Comparison of ENCODE assay signal across 14 mouse cellular contexts in the genomic region with DNA sequence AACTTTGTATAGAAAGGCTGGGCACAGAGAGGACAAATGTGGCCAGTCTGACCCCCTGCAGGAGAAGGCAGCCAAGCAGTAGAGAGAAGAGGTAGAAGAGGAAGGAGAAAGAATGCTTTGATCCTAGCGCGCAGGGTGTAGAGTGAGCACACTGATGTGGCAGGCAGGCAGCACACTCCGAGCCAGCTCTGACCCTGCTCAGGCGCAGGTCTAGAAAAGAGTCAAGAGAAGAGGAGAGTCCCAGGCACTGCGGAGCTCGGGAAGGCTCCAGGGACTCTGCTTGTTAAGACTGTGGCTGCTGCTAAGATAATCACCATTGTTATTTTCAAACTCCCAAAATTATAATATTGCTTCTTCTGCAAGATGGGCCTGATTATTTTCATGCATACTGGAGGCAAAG.
DNase-seq lines count a peak whose midpoint lies in the region; ATAC-seq and TF ChIP-seq lines count a peak whose summit lies in the region.
"Had no signal": no experiment of that assay in that cellular context is flagged by ENCODE, and none has a peak within 500 bp of the region (broad histone marks: within the 10 kb centered on the region; RNA-seq: fewer than 3 reads in every experiment).

No protein-coding gene starts in this region.

- H3K27ac ChIP-seq in hindbrain, embryonic 10.5 days: peak overlapping the region; percentile 92
- H3K27ac ChIP-seq in hindbrain, embryonic 13.5 days: no peak overlapping the region
- no peak overlapping the region for H3K27ac ChIP-seq in midbrain, embryonic 11.5 days (ENCODE audit: low read depth, low read length)
- H3K27ac ChIP-seq in midbrain, embryonic 16.5 days (ENCODE audit: low read length): no peak overlapping the region
- H3K27ac ChIP-seq in limb, embryonic 10.5 days: peak overlapping the region; percentile 62; the same call in 1 of the 2 replicates
- H3K27ac ChIP-seq in layer of hippocampus, adult 2 months: no peak overlapping the region
- H3K27ac ChIP-seq: intestine, embryonic 15.5 days had no signal

- WGBS in hindbrain, embryonic 10.5 days: 4% methylated on average over 6 of the region's 6 CpGs
- 9% methylated on average over 6 of the region's 6 CpGs for WGBS in hindbrain, embryonic 13.5 days
- WGBS in midbrain, embryonic 11.5 days: under 1% methylated on average over 6 of the region's 6 CpGs
- WGBS in midbrain, embryonic 16.5 days: 13% methylated on average over 6 of the region's 6 CpGs
- WGBS in limb, embryonic 10.5 days: 4% methylated on average over 6 of the region's 6 CpGs

- H3K27me3 ChIP-seq in hindbrain, embryonic 10.5 days (ENCODE audit: insufficient read depth, poor library complexity, severe bottlenecking): no peaks in the 10 kb centered on the region
- no peaks in the 10 kb centered on the region for H3K27me3 ChIP-seq in hindbrain, embryonic 13.5 days
- no peaks in the 10 kb centered on the region for H3K27me3 ChIP-seq in midbrain, embryonic 11.5 days (ENCODE audit: control insufficient read depth, insufficient read depth, low read length)
- no peaks in the 10 kb centered on the region for H3K27me3 ChIP-seq in midbrain, embryonic 16.5 days (ENCODE audit: control insufficient read depth, insufficient read depth, low read depth, low read length)
- H3K27me3 ChIP-seq in limb, embryonic 10.5 days (ENCODE audit: low read depth, poor library complexity, severe bottlenecking): no peaks in the 10 kb centered on the region
- H3K27me3 ChIP-seq: intestine, embryonic 15.5 days had no signal

- DNase-seq in hindbrain, embryonic 10.5 days (ENCODE audit: low spot score): peak; percentile 54
- peak; percentile 87 for DNase-seq in midbrain, embryonic 11.5 days (ENCODE audit: low spot score, missing footprints)
- DNase-seq in embryo, embryonic 9.5 days (ENCODE audit: extremely low spot score): peak; percentile 59
- peak; percentile 44 for DNase-seq in limb, embryonic 10.5 days (ENCODE audit: low spot score)
- DNase-seq in layer of hippocampus, adult 2 months (ENCODE audit: low spot score in 2 of 2): no peak
- no peak for DNase-seq in gastrocnemius, adult 8-10 months (ENCODE audit: low spot score in 2 of 2)
- DNase-seq: adrenal gland, postnatal 25 days; cerebellum, adult 11 months; layer of hippocampus, adult 9-11 months; left cerebral cortex, postnatal 4 days; thymus, adult 18-20 months had no signal

- H3K4me2 ChIP-seq in hindbrain, embryonic 13.5 days: no peak overlapping the region
- no peak overlapping the region; the same call in 1 of the 2 replicates for H3K4me2 ChIP-seq in midbrain, embryonic 11.5 days
- no peak overlapping the region for H3K4me2 ChIP-seq in midbrain, embryonic 16.5 days (ENCODE audit: low read length)
- H3K4me2 ChIP-seq: intestine, embryonic 15.5 days had no signal

- H3K36me3 ChIP-seq in hindbrain, embryonic 10.5 days: no peaks in the 10 kb centered on the region
- no peaks in the 10 kb centered on the region for H3K36me3 ChIP-seq in hindbrain, embryonic 13.5 days
- no peaks in the 10 kb centered on the region for H3K36me3 ChIP-seq in midbrain, embryonic 11.5 days (ENCODE audit: control insufficient read depth, insufficient read depth, low read length)
- no peaks in the 10 kb centered on the region for H3K36me3 ChIP-seq in midbrain, embryonic 16.5 days (ENCODE audit: control insufficient read depth, insufficient read depth, low read length)
- H3K36me3 ChIP-seq in limb, embryonic 10.5 days: no peaks in the 10 kb centered on the region
- H3K36me3 ChIP-seq: intestine, embryonic 15.5 days had no signal

- ATAC-seq in hindbrain, embryonic 13.5 days (ENCODE audit: low FRiP score): no peak
- ATAC-seq in midbrain, embryonic 11.5 days (ENCODE audit: low FRiP score): peak; percentile 6; the same call in 1 of the 2 replicates
- no peak for ATAC-seq in midbrain, embryonic 16.5 days
- ATAC-seq: intestine, embryonic 15.5 days had no signal

- TF ChIP-seq CTCF in layer of hippocampus, adult 2 months (conservative IDR thresholded peaks at IDR 0.05): no peak

- H3K9ac ChIP-seq in hindbrain, embryonic 13.5 days: no peak overlapping the region
- H3K9ac ChIP-seq in midbrain, embryonic 11.5 days (ENCODE audit: low read length): no peak overlapping the region
- no peak overlapping the region for H3K9ac ChIP-seq in midbrain, embryonic 16.5 days (ENCODE audit: low read depth, low read length)
- H3K9ac ChIP-seq: intestine, embryonic 15.5 days had no signal

- H3K4me1 ChIP-seq in hindbrain, embryonic 10.5 days (replicated peaks): peaks cover 44% of the 10 kb centered on the region
- H3K4me1 ChIP-seq in hindbrain, embryonic 13.5 days (replicated peaks): peaks cover 37% of the 10 kb centered on the region
- peaks cover 32% of the 10 kb centered on the region for H3K4me1 ChIP-seq in midbrain, embryonic 11.5 days (ENCODE audit: control insufficient read depth, insufficient read depth, low read length)
- H3K4me1 ChIP-seq in midbrain, embryonic 16.5 days (ENCODE audit: control insufficient read depth, insufficient read depth, low read length): peaks cover 24% of the 10 kb centered on the region
- peaks cover 45% of the 10 kb centered on the region for H3K4me1 ChIP-seq in limb, embryonic 10.5 days
- H3K4me1 ChIP-seq: intestine, embryonic 15.5 days had no signal

- H3K9me3 ChIP-seq in hindbrain, embryonic 10.5 days: no peaks in the 10 kb centered on the region
- H3K9me3 ChIP-seq in hindbrain, embryonic 13.5 days: no peaks in the 10 kb centered on the region
- no peaks in the 10 kb centered on the region for H3K9me3 ChIP-seq in midbrain, embryonic 11.5 days (ENCODE audit: control insufficient read depth, low read length)
- H3K9me3 ChIP-seq in midbrain, embryonic 16.5 days (replicated peaks; ENCODE audit: control insufficient read depth, low read length, poor library complexity, severe bottlenecking): no peaks in the 10 kb centered on the region
- no peaks in the 10 kb centered on the region for H3K9me3 ChIP-seq in limb, embryonic 10.5 days (replicated peaks)
- H3K9me3 ChIP-seq: intestine, embryonic 15.5 days had no signal

- H3K4me3 ChIP-seq in hindbrain, embryonic 10.5 days: 0 out of 2 replicates have a peak overlapping the region, but pooled peaks have one; percentile 14
- H3K4me3 ChIP-seq in hindbrain, embryonic 13.5 days: no peak overlapping the region
- H3K4me3 ChIP-seq in midbrain, embryonic 11.5 days (ENCODE audit: low read depth, low read length): no peak overlapping the region
- no peak overlapping the region for H3K4me3 ChIP-seq in midbrain, embryonic 16.5 days (ENCODE audit: low read depth, low read length)
- peak overlapping the region; percentile 15; the same call in 1 of the 2 replicates for H3K4me3 ChIP-seq in limb, embryonic 10.5 days
- H3K4me3 ChIP-seq in layer of hippocampus, adult 2 months: no peak overlapping the region
- H3K4me3 ChIP-seq: intestine, embryonic 15.5 days had no signal

Comparison
In these comparisons a context has a peak if more than half of its experiments do, and no peak if none do; other contexts are left out.
1. H3K27ac ChIP-seq: peak in hindbrain, embryonic 10.5 days (single experiment) and limb, embryonic 10.5 days (single experiment); none in hindbrain, embryonic 13.5 days (single experiment), midbrain, embryonic 11.5 days (single experiment), midbrain, embryonic 16.5 days (single experiment) and layer of hippocampus, adult 2 months (single experiment).
2. H3K4me3 ChIP-seq: peak in hindbrain, embryonic 10.5 days (single experiment) and limb, embryonic 10.5 days (single experiment); none in hindbrain, embryonic 13.5 days (single experiment), midbrain, embryonic 11.5 days (single experiment), midbrain, embryonic 16.5 days (single experiment) and layer of hippocampus, adult 2 months (single experiment).
3. DNase-seq: peak in hindbrain, embryonic 10.5 days (single experiment), midbrain, embryonic 11.5 days (single experiment), embryo, embryonic 9.5 days (single experiment) and limb, embryonic 10.5 days (single experiment); none in layer of hippocampus, adult 2 months (0 of 2) and gastrocnemius, adult 8-10 months (0 of 2).